Mouse (Mus musculus) E14TG2a.4 (cell line): ENCODE results near the gene Gm42517.

Experiments used
- H3K27me3 ChIP-seq: 2 replicates; pipeline ENCODE4 v1.6.1; 2014; ENCODE audit warnings: low read length, control low read depth; ENCODE audit not compliant: insufficient read depth
- H3K36me3 ChIP-seq: 2 replicates; pipeline ENCODE4 v1.6.1; 2014; ENCODE audit warnings: low read length, control low read depth; ENCODE audit not compliant: insufficient read depth
- H3K4me1 ChIP-seq: replicated peaks from 2 replicates; pipeline ENCODE4 v1.6.1; 2014; ENCODE audit warnings: low read depth, low read length, control low read depth
- H3K4me3 ChIP-seq: replicated peaks from 2 replicates; pipeline ENCODE4 v1.5.1; 2014; ENCODE audit warnings: mild to moderate bottlenecking, low read length
- H3K9me3 ChIP-seq: 2 replicates; pipeline ENCODE4 v1.6.1; 2014; ENCODE audit warnings: low read length, control low read depth
- CTCF ChIP-seq: conservative IDR thresholded peaks from 2 replicates; pipeline ENCODE4 v1.5.1; 2014; ENCODE audit warnings: low read length
- NANOG ChIP-seq: IDR thresholded peaks from 2 replicates; pipeline ENCODE4 v1.6.1; 2014; ENCODE audit warnings: borderline replicate concordance, low read length, mixed read lengths
- POU5F1 ChIP-seq: IDR thresholded peaks from 2 replicates; pipeline ENCODE4 v1.6.1; 2014; ENCODE audit warnings: low read length, borderline replicate concordance

The Gm42517 gene

GRCm38 (mm10) chr5:108362330-108362729 lies 5.4 kb downstream of the Gm42517 start:
- H3K9me3 ChIP-seq = no peaks in the 10 kb centered on the region
- TF ChIP-seq POU5F1 (no peak), NANOG (no peak), CTCF (no peak; the same call in 1 of the 2 replicates)
- H3K4me3 ChIP-seq = no peak overlapping the region
- H3K36me3 ChIP-seq = no peaks in the 10 kb centered on the region
- H3K4me1 ChIP-seq = peaks cover 6% of the 10 kb centered on the region; the same call in 1 of the 2 replicates
- H3K27me3 ChIP-seq = peaks cover 58% of the 10 kb centered on the region

- H3K36me3 ChIP-seq = no peaks in the 10 kb centered on the region
- no peak for TF ChIP-seq CTCF
- no peak for TF ChIP-seq POU5F1
- TF ChIP-seq NANOG = no peak
- H3K4me3 ChIP-seq = no peak overlapping the region
- H3K9me3 ChIP-seq = no peaks in the 10 kb centered on the region
- peaks cover 37% of the 10 kb centered on the region for H3K27me3 ChIP-seq
- no peaks in the 10 kb centered on the region for H3K4me1 ChIP-seq
These were observed 7.5 kb downstream of the Gm42517 start for GRCm38 (mm10) chr5:108360211-108360610.

GRCm38 (mm10) chr5:108359491-108359890 lies 8.2 kb downstream of the Gm42517 start:
- Histone ChIP-seq H3K4me1 (no peaks in the 10 kb centered on the region), H3K36me3 (no peaks in the 10 kb centered on the region), H3K27me3 (peaks cover 30% of the 10 kb centered on the region), H3K4me3 (no peak overlapping the region), H3K9me3 (no peaks in the 10 kb centered on the region)
- TF ChIP-seq POU5F1 (no peak), NANOG (no peak)

GRCm38 (mm10) chr5:108357862-108358261 lies 9.9 kb downstream of the Gm42517 start:
- TF ChIP-seq NANOG (no peak), CTCF (no peak), POU5F1 (no peak)
- no peak overlapping the region for H3K4me3 ChIP-seq
- no peaks in the 10 kb centered on the region for H3K4me1 ChIP-seq
- no peaks in the 10 kb centered on the region for H3K9me3 ChIP-seq
- no peaks in the 10 kb centered on the region for H3K36me3 ChIP-seq
- H3K27me3 ChIP-seq = peaks cover 14% of the 10 kb centered on the region

- Histone ChIP-seq H3K36me3 (peaks cover 10% of the 10 kb centered on the region), H3K4me3 (no peak overlapping the region), H3K27me3 (no peaks in the 10 kb centered on the region), H3K4me1 (no peaks in the 10 kb centered on the region), H3K9me3 (no peaks in the 10 kb centered on the region)
- TF ChIP-seq POU5F1 (no peak), CTCF (no peak)
These were observed 13.7 kb downstream of the Gm42517 start for GRCm38 (mm10) chr5:108354056-108354455.

- H3K4me1 ChIP-seq = no peaks in the 10 kb centered on the region
- no peaks in the 10 kb centered on the region for H3K9me3 ChIP-seq
These were observed 18.1 kb downstream of the Gm42517 start for GRCm38 (mm10) chr5:108349511-108350148.

GRCm38 (mm10) chr5:108347843-108348242 lies 19.9 kb downstream of the Gm42517 start:
- no peaks in the 10 kb centered on the region for H3K27me3 ChIP-seq
- no peak overlapping the region for H3K4me3 ChIP-seq
- no peak for TF ChIP-seq CTCF
- no peak for TF ChIP-seq POU5F1
- TF ChIP-seq NANOG = no peak
- no peaks in the 10 kb centered on the region for H3K9me3 ChIP-seq
- H3K4me1 ChIP-seq = no peaks in the 10 kb centered on the region
- peaks cover 56% of the 10 kb centered on the region for H3K36me3 ChIP-seq

More at GRCm38 (mm10) chr5:108349511-108350148, 18.1 kb downstream of the Gm42517 start:
- Histone ChIP-seq H3K36me3 (peaks cover 40% of the 10 kb centered on the region), H3K4me3 (no peak overlapping the region), H3K27me3 (no peaks in the 10 kb centered on the region)
- no peak for TF ChIP-seq CTCF
- TF ChIP-seq NANOG = no peak
- no peak for TF ChIP-seq POU5F1

GRCm38 (mm10) chr5:108345313-108346071 lies 22.2 kb downstream of the Gm42517 start:
- Histone ChIP-seq H3K27me3 (no peaks in the 10 kb centered on the region), H3K4me3 (no peak overlapping the region), H3K36me3 (peaks cover 61% of the 10 kb centered on the region), H3K9me3 (no peaks in the 10 kb centered on the region), H3K4me1 (no peaks in the 10 kb centered on the region)
- TF ChIP-seq POU5F1 (no peak), NANOG (no peak), CTCF (no peak)

- Histone ChIP-seq H3K27me3 (no peaks in the 10 kb centered on the region), H3K36me3 (peaks cover 70% of the 10 kb centered on the region), H3K4me3 (no peak overlapping the region), H3K9me3 (no peaks in the 10 kb centered on the region), H3K4me1 (no peaks in the 10 kb centered on the region)
- TF ChIP-seq POU5F1 (no peak), CTCF (no peak), NANOG (no peak)
These were observed 24.0 kb downstream of the Gm42517 start for GRCm38 (mm10) chr5:108343680-108344170.
